Mouse (Mus musculus) hindbrain, embryonic 14.5 days (tissue): ENCODE results near the gene Rnf133. TPM values are rescaled to one million over a fixed set of nuclear protein-coding genes. Genes with fewer than 3 reads are reported as not detected.
A peak's percentile ranks its signal among the peaks of the same experiment; 100 is the strongest.

Experiments used
- ATAC-seq: fragments of 200-750 bp; cut with Nextera tagmentation; 2 replicates; pipeline ENCODE4 v1.8.0; 2017; ENCODE audit warnings: moderate number of reproducible peaks, mild to moderate bottlenecking, moderate TSS enrichment, moderate library complexity; ENCODE audit not compliant: low FRiP score
- DNase-seq: peaks from one replicate; pipeline ENCODE4 v3.0.0-alpha.2; 2015; ENCODE audit warnings: low spot score
- H3K27ac ChIP-seq: fragments of 300-500 bp; sonication (generic); 2 replicates; pipeline ENCODE4 v1.5.1; 2014; ENCODE audit warnings: mild to moderate bottlenecking, moderate library complexity
- H3K27me3 ChIP-seq: fragments of 300-500 bp; sonication (generic); 2 replicates; pipeline ENCODE4 v1.6.1; 2014; ENCODE audit warnings: mild to moderate bottlenecking, low read length, mixed read lengths; ENCODE audit not compliant: control insufficient read depth, insufficient read depth
- H3K36me3 ChIP-seq: fragments of 300-500 bp; sonication (generic); replicated peaks from 2 replicates; pipeline ENCODE4 v1.6.1; 2014; ENCODE audit not compliant: control insufficient read depth, insufficient read depth
- H3K4me1 ChIP-seq: fragments of 300-500 bp; sonication (generic); replicated peaks from 2 replicates; pipeline ENCODE4 v1.6.1; 2014; ENCODE audit warnings: antibody characterized with exemption, low read length, mixed read lengths; ENCODE audit not compliant: control insufficient read depth, insufficient read depth
- H3K4me2 ChIP-seq: fragments of 300-500 bp; sonication (generic); replicated peaks from 2 replicates; pipeline ENCODE4 v1.6.1; 2014; ENCODE audit warnings: mild to moderate bottlenecking, moderate library complexity
- H3K4me3 ChIP-seq: fragments of 300-500 bp; sonication (generic); replicated peaks from 2 replicates; pipeline ENCODE4 v1.5.1; 2014; ENCODE audit warnings: mild to moderate bottlenecking, low read length
- H3K9ac ChIP-seq: fragments of 300-500 bp; sonication (generic); 2 replicates; pipeline ENCODE4 v1.6.1; 2014
- H3K9me3 ChIP-seq: fragments of 300-500 bp; sonication (generic); 2 replicates; pipeline ENCODE4 v1.6.1; 2016; ENCODE audit warnings: low read length; ENCODE audit not compliant: control insufficient read depth
- WGBS: fragments of 180-500 bp; shearing (Covaris S2); extraction: QIAGEN DNeasy Blood & Tissue Kit; methylation state at CpG from one replicate; pipeline ENCODE4 v1.1.7; 2014; 5-methylcytosine and 5-hydroxymethylcytosine counted together
- polyA plus RNA-seq: library from polyadenylated mRNA; unstranded; fragments of >200 nt; fragmentation: Nextera tagmentation; extraction: Ambion mirVana; gene quantifications from 2 replicates; pipeline ENCODE4 v1.2.1, GENCODE M21; 2014

Gene Rnf133
- polyA plus RNA-seq = 0.16 TPM in 1 of 2 replicates, not detected in the other

- H3K36me3 ChIP-seq = no peaks in the 10 kb centered on the region
- no peaks in the 10 kb centered on the region for H3K4me1 ChIP-seq
- H3K27me3 ChIP-seq = no peaks in the 10 kb centered on the region
- H3K4me3 ChIP-seq = no peak within 1 kb of the TSS
- DNase-seq = no peak
- H3K27ac ChIP-seq = no peak within 1 kb of the TSS
- no peaks in the 10 kb centered on the region for H3K9me3 ChIP-seq
- WGBS = 98% methylated on average over 2 of the region's 2 CpGs
- no peak within 1 kb of the TSS for H3K4me2 ChIP-seq
- H3K9ac ChIP-seq = no peak within 1 kb of the TSS
- ATAC-seq = no peak
Measured at GRCm38 (mm10) chr6:23650205-23650604, at the start of gene Rnf133. Gene Rnf133, minus strand, starts transcription at chr6:23650305.

GRCm38 (mm10) chr6:23678172-23678571 lies 28.1 kb upstream of the Rnf133 start:
- ATAC-seq (no peak), DNase-seq (no peak)
- Histone ChIP-seq H3K27ac (no peak overlapping the region), H3K9ac (no peak overlapping the region), H3K4me2 (no peak overlapping the region), H3K4me3 (no peak overlapping the region), H3K9me3 (no peaks in the 10 kb centered on the region), H3K4me1 (no peaks in the 10 kb centered on the region), H3K36me3 (no peaks in the 10 kb centered on the region), H3K27me3 (no peaks in the 10 kb centered on the region)
- WGBS = 79% methylated on average over 1 of the region's 1 CpGs

GRCm38 (mm10) chr6:23655036-23655435 lies 4.9 kb upstream of the Rnf133 start, which contains the start of gene Rnf148:
Gene Rnf148, minus strand, starts transcription at chr6:23655136.
- no peaks in the 10 kb centered on the region for H3K36me3 ChIP-seq
- no peak within 1 kb of the TSS for H3K4me2 ChIP-seq
- H3K27ac ChIP-seq = no peak within 1 kb of the TSS
- no peak within 1 kb of the TSS for H3K9ac ChIP-seq
- DNase-seq (no peak), ATAC-seq (no peak)
- WGBS = 93% methylated on average over 2 of the region's 2 CpGs
- no peaks in the 10 kb centered on the region for H3K27me3 ChIP-seq
- H3K9me3 ChIP-seq = no peaks in the 10 kb centered on the region
- H3K4me1 ChIP-seq = no peaks in the 10 kb centered on the region
- no peak within 1 kb of the TSS for H3K4me3 ChIP-seq

GRCm38 (mm10) chr6:23648732-23649131 lies 1.4 kb downstream of the Rnf133 start:
- ATAC-seq = no peak
- Histone ChIP-seq H3K27ac (no peak overlapping the region), H3K36me3 (no peaks in the 10 kb centered on the region), H3K9me3 (no peaks in the 10 kb centered on the region), H3K9ac (no peak overlapping the region), H3K4me3 (no peak overlapping the region), H3K4me2 (no peak overlapping the region), H3K4me1 (no peaks in the 10 kb centered on the region), H3K27me3 (no peaks in the 10 kb centered on the region)
- WGBS = 90% methylated on average over 8 of the region's 8 CpGs
- no peak for DNase-seq

GRCm38 (mm10) chr6:23647627-23648247 lies 2.4 kb downstream of the Rnf133 start:
- Histone ChIP-seq H3K9ac (no peak overlapping the region), H3K27ac (no peak overlapping the region), H3K36me3 (no peaks in the 10 kb centered on the region), H3K4me2 (no peak overlapping the region), H3K4me3 (no peak overlapping the region), H3K27me3 (no peaks in the 10 kb centered on the region), H3K9me3 (no peaks in the 10 kb centered on the region), H3K4me1 (no peaks in the 10 kb centered on the region)
- DNase-seq (no peak), ATAC-seq (peak; percentile 66; the same call in 1 of the 2 replicates)
- 66% methylated on average over 7 of the region's 7 CpGs for WGBS

GRCm38 (mm10) chr6:23637081-23637480 lies 13.0 kb downstream of the Rnf133 start:
- Histone ChIP-seq H3K9ac (no peak overlapping the region), H3K27me3 (no peaks in the 10 kb centered on the region), H3K27ac (no peak overlapping the region), H3K36me3 (no peaks in the 10 kb centered on the region), H3K4me2 (no peak overlapping the region), H3K4me1 (no peaks in the 10 kb centered on the region), H3K9me3 (no peaks in the 10 kb centered on the region), H3K4me3 (no peak overlapping the region)
- DNase-seq (no peak), ATAC-seq (no peak)
- WGBS = 73% methylated on average over 3 of the region's 3 CpGs

GRCm38 (mm10) chr6:23635208-23635607 lies 14.9 kb downstream of the Rnf133 start:
- Histone ChIP-seq H3K4me1 (no peaks in the 10 kb centered on the region), H3K4me3 (no peak overlapping the region), H3K9ac (no peak overlapping the region), H3K9me3 (no peaks in the 10 kb centered on the region), H3K36me3 (no peaks in the 10 kb centered on the region), H3K27me3 (no peaks in the 10 kb centered on the region), H3K4me2 (no peak overlapping the region), H3K27ac (no peak overlapping the region)
- ATAC-seq (no peak), DNase-seq (no peak)
- 96% methylated on average over 3 of the region's 3 CpGs for whole genome bisulfite sequencing

- H3K9ac ChIP-seq = no peak overlapping the region
- H3K4me3 ChIP-seq = no peak overlapping the region
- H3K27me3 ChIP-seq = no peaks in the 10 kb centered on the region
- H3K27ac ChIP-seq = no peak overlapping the region
- 69% methylated on average over 9 of the region's 9 CpGs for WGBS
- no peak overlapping the region for H3K4me2 ChIP-seq
- H3K9me3 ChIP-seq = no peaks in the 10 kb centered on the region
- no peak for DNase-seq
- H3K4me1 ChIP-seq = no peaks in the 10 kb centered on the region
- H3K36me3 ChIP-seq = no peaks in the 10 kb centered on the region
- no peak for ATAC-seq
Measured at GRCm38 (mm10) chr6:23634016-23634415, 16.1 kb downstream of the Rnf133 start.

- Histone ChIP-seq H3K4me2 (no peak overlapping the region), H3K9ac (no peak overlapping the region), H3K36me3 (no peaks in the 10 kb centered on the region), H3K4me1 (no peaks in the 10 kb centered on the region), H3K27ac (no peak overlapping the region), H3K27me3 (no peaks in the 10 kb centered on the region), H3K9me3 (no peaks in the 10 kb centered on the region), H3K4me3 (no peak overlapping the region)
- ATAC-seq (no peak), DNase-seq (no peak)
- WGBS = 11% methylated on average over 4 of the region's 4 CpGs
Measured at GRCm38 (mm10) chr6:23630465-23630864, 19.6 kb downstream of the Rnf133 start.
